Mouse (Mus musculus): ENCODE measurements at regions not wholly inside any gene's neighbourhood (a gene's known extent, or its start where the extent isn't known, plus 50 kb on each side); places are given as distances from the start of the nearest gene placed in this dataset.

DNA sequence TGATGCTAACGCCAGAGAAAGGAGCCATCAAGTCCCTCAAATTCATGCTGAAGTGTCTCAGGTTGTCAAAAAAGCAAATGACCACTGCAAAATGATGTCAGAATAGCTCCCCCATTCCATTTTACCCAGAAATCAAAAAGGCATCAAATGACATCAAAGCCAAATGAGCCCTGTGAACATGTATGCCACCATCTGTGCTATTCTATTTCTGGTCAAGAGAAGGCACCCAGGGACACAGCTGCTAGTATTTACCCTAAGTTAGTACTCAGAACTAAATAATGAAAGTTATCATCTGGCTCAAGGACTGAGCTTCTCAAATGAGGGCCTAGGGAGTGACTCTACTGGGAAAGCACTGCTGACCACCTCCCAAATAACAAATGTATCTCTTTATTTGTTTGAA lies 191.1 kb upstream of the Ahr start:
- TF ChIP-seq CTCF (IDR thresholded peaks at IDR 0.05; ENCODE audit: low read depth): no peak
- no peak for TF ChIP-seq EP300 (IDR thresholded peaks at IDR 0.05; ENCODE audit: low read depth)
